Mouse (Mus musculus): ENCODE data around the gene Krba1. TPM values are rescaled to one million over a fixed set of nuclear protein-coding genes. Genes with fewer than 3 reads are reported as not detected.

The Krba1 gene
- total and polyA plus RNA-seq, 3 experiments = 4.8 to 8.7 TPM; not detected in 1

- Histone ChIP-seq H3K4me1 (ENCODE audit: control insufficient read depth in 1 of 2, insufficient read depth in 2 of 2, low read length in 2 of 2) (no peaks in the 10 kb centered on the region), H3K4me3 (ENCODE audit: control insufficient read depth in 1 of 2, insufficient read depth in 1 of 2, low read depth in 2 of 2, low read length in 2 of 2) (peak overlapping the region; percentile 19 to 44; a peak in 3 of 4 replicates), H3K27me3 (ENCODE audit: control insufficient read depth in 1 of 2, insufficient read depth in 2 of 2, low read length in 2 of 2) (peaks cover 0 to 2% of the 10 kb centered on the region in 2 experiments; a peak in 1 of 4 replicates), H3K9ac (ENCODE audit: control insufficient read depth, low read depth, low read length, poor library complexity, severe bottlenecking) (no peak overlapping the region), H3K79me2 (ENCODE audit: control insufficient read depth, insufficient read depth, low read length, poor library complexity) (no peaks in the 10 kb centered on the region), H3K27ac (ENCODE audit: control insufficient read depth, low read depth, low read length) (no peak overlapping the region), H3K9me3 (replicated peaks; ENCODE audit: insufficient read depth, low read length) (no peaks in the 10 kb centered on the region), H3K36me3 (ENCODE audit: control insufficient read depth in 1 of 2, insufficient read depth in 2 of 2, low read length in 2 of 2) (no peaks in the 10 kb centered on the region)
- peak; percentile 80 for DNase-seq (ENCODE audit: low read depth, low spot score)
- TF ChIP-seq MAZ (IDR thresholded peaks at IDR 0.05; ENCODE audit: low read depth, low read length) (peak; percentile 62; the same call in 1 of the 2 replicates), TCF12 (IDR thresholded peaks at IDR 0.05; ENCODE audit: low read depth, low read length) (no peak), MYC (IDR thresholded peaks at IDR 0.05; ENCODE audit: low read depth, low read length) (no peak)
Observed at GRCm38 (mm10) chr6:48443592-48444309, 48.4 kb downstream of the Krba1 start.

- no peak for TF ChIP-seq NRF1 (IDR thresholded peaks at IDR 0.05; ENCODE audit: insufficient read depth, low read depth, low read length, poor library complexity, severe bottlenecking)
- 0 out of 2 replicates have a peak, but pooled peaks have one; percentile 43 for TF ChIP-seq MAZ (IDR thresholded peaks at IDR 0.05; ENCODE audit: low read depth, low read length)
- no peak for TF ChIP-seq RAD21 (IDR thresholded peaks at IDR 0.05; ENCODE audit: low read depth, low read length)
- no peak for TF ChIP-seq ZC3H11A (IDR thresholded peaks at IDR 0.05; ENCODE audit: low read depth, low read length)
- Histone ChIP-seq H3K27me3 (ENCODE audit: control insufficient read depth in 1 of 2, insufficient read depth in 2 of 2, low read length in 2 of 2) (peaks cover 0 to 2% of the 10 kb centered on the region in 2 experiments; a peak in 1 of 4 replicates), H3K4me3 (ENCODE audit: control insufficient read depth in 1 of 2, insufficient read depth in 1 of 2, low read depth in 2 of 2, low read length in 2 of 2) (peak overlapping the region; percentile 64 to 78), H3K9me3 (replicated peaks; ENCODE audit: insufficient read depth, low read length) (no peaks in the 10 kb centered on the region), H3K4me1 (ENCODE audit: control insufficient read depth in 1 of 2, insufficient read depth in 2 of 2, low read length in 2 of 2) (no peaks in the 10 kb centered on the region), H3K36me3 (ENCODE audit: control insufficient read depth in 1 of 2, insufficient read depth in 2 of 2, low read length in 2 of 2) (no peaks in the 10 kb centered on the region), H3K9ac (ENCODE audit: control insufficient read depth, low read depth, low read length, poor library complexity, severe bottlenecking) (peak overlapping the region; percentile 64), H3K27ac (ENCODE audit: control insufficient read depth, low read depth, low read length) (no peak overlapping the region), H3K79me2 (ENCODE audit: control insufficient read depth, insufficient read depth, low read length, poor library complexity) (no peaks in the 10 kb centered on the region)
- peak; percentile 57 for DNase-seq (ENCODE audit: low read depth, low spot score)
Observed at GRCm38 (mm10) chr6:48444310-48445180, 49.2 kb downstream of the Krba1 start.

GRCm38 (mm10) chr6:48445181-48446101 lies 50.1 kb downstream of the Krba1 start, which contains the start of gene Zfp467:
TSS of gene Zfp467 (minus strand) at chr6:48445825.
- no peaks in the 10 kb centered on the region for H3K36me3 ChIP-seq (ENCODE audit: control insufficient read depth in 1 of 2, insufficient read depth in 2 of 2, low read length in 2 of 2)
- TF ChIP-seq SMC3 (IDR thresholded peaks at IDR 0.05; ENCODE audit: low read depth, low read length) (no peak), CHD1 (IDR thresholded peaks at IDR 0.05; ENCODE audit: low read depth, low read length) (no peak), POLR2A (IDR thresholded peaks at IDR 0.05; ENCODE audit: control insufficient read depth in 1 of 2, insufficient read depth in 1 of 2, low read depth in 1 of 2, low read length in 2 of 2, poor library complexity in 1 of 2) (peak in 1 of 2 experiments; percentile 13; a peak in 1 of 4 replicates)
- H3K4me3 ChIP-seq (ENCODE audit: control insufficient read depth in 1 of 2, insufficient read depth in 1 of 2, low read depth in 2 of 2, low read length in 2 of 2) = peak within 1 kb of the TSS; percentile 64 to 78
- no peaks in the 10 kb centered on the region for H3K79me2 ChIP-seq (ENCODE audit: control insufficient read depth, insufficient read depth, low read length, poor library complexity)
- H3K27ac ChIP-seq (ENCODE audit: control insufficient read depth, low read depth, low read length) = no peak within 1 kb of the TSS
- peak; percentile 21 for DNase-seq (ENCODE audit: low read depth, low spot score)
- H3K9me3 ChIP-seq (replicated peaks; ENCODE audit: insufficient read depth, low read length) = no peaks in the 10 kb centered on the region
- peak within 1 kb of the TSS; percentile 64 for H3K9ac ChIP-seq (ENCODE audit: control insufficient read depth, low read depth, low read length, poor library complexity, severe bottlenecking)
- H3K27me3 ChIP-seq (ENCODE audit: control insufficient read depth in 1 of 2, insufficient read depth in 2 of 2, low read length in 2 of 2) = peaks cover 0 to 2% of the 10 kb centered on the region in 2 experiments; a peak in 1 of 4 replicates
- no peaks in the 10 kb centered on the region for H3K4me1 ChIP-seq (ENCODE audit: control insufficient read depth in 1 of 2, insufficient read depth in 2 of 2, low read length in 2 of 2)

Data from MEL (cell line).